Mouse (Mus musculus): Measurements from ENCODE around the gene Kcnj3.

Kcnj3 gene

DNA sequence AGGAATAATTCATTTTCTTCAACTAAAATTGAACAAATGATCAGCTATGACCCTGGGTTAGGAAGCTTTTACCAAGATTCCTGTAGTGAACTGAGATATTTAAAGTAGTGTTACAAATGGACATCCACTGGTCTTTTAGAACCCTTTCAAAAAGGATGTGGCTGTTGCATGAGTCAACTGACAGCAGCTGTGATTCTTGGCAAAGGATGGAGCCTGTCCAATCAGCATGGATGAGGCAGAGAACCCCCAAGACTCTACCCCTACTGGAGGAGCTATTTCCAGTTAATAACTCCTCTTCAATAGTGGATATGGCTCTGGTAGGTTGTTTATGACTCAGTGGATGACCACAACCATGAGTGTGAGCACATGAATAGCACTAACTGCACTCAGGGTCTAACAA, 81.5 kb downstream of the Kcnj3 start:
- DNase-seq = no peak

DNA sequence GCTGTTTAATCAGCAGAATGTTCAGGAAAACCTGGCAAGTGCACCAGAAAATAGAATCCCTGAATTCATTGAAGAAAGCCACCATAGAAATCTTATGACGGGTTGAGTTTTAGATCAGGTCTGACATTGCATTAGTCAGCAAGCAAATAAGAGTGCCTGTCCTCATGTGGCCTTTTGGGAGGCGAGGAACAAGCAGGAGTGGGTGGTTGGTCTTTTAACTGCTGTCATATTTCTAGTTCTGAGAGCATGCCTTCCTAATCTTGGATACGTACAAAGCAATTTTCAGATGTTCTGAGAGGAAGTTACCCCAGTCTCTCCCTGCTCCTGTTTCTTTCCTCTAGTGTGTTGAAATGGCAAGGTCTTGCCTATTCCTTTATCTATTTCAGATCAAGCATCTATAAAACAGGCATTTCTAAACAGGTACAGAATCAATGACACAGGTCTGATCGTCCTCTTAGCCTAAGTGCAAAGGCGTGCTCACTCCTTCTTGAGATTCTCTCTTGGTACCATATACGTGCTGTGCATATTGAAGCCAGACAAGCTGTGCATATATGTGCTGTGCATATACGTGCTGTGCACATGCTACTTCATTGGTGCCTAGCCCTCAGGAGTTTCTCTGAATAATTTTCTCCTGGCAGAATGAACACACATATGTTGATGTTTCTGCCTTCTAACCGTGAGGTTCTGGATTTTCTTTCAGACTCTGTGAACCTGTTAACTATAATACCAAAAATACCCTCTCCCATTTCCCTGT, 97.1 kb downstream of the Kcnj3 start:
- no peak for DNase-seq

DNA sequence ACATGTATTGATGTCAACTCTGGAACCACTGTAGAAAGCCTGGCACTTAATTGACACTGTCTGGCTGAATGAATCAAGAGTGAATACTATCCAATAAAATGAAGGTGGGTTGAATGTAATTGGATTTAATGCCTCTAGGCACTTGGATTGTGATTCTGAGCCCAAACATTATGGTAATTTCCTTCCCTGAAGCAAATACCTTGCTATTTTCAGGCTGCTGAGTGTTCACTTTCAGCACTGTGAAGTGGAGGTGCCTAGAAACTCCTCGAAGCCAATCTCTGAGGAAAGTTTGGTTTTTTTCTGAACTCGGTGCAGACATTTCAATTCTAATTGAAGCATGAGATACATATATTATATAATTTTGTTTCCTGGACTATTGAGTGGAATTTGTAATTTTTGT, 99.2 kb downstream of the Kcnj3 start:
- no peak for DNase-seq

DNA sequence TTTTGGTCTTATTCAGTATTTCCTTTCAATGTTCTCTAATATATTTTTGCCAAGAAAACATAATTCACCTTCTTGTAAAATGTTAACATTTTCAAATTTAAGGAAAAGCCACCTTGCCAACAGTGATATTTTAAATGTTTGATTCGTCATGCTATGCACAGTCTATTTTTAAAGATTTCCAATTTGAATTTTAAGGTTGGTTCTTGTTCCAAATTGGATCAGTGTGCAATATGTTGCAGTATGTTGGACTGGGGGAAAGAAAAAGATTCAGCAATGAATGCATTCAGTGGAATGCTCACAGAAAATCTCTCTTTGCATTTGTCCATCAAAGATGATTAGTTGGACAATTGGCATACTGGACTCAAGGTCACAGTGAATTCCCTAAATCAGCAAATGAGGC, 99.7 kb downstream of the Kcnj3 start:
- DNase-seq = no peak

DNA sequence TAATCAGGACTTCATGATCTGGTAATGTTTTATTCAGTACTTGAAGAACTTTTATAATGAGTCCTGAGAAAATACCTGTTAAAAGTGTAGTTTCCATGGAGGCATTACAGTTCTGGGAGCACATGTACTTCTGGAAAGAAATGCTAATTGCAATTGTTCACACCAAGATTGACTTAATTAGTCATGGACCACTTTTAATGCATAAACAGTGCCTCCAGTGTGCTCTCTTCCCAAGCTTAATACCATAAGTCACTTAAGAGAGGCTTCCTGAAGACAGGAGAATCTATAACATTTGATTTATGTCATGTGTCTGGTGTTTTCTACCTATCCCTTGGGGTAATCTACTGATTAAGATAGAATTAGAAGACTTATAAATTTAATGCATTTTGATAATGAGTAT, 111.8 kb downstream of the Kcnj3 start:
- no peak for DNase-seq

DNA sequence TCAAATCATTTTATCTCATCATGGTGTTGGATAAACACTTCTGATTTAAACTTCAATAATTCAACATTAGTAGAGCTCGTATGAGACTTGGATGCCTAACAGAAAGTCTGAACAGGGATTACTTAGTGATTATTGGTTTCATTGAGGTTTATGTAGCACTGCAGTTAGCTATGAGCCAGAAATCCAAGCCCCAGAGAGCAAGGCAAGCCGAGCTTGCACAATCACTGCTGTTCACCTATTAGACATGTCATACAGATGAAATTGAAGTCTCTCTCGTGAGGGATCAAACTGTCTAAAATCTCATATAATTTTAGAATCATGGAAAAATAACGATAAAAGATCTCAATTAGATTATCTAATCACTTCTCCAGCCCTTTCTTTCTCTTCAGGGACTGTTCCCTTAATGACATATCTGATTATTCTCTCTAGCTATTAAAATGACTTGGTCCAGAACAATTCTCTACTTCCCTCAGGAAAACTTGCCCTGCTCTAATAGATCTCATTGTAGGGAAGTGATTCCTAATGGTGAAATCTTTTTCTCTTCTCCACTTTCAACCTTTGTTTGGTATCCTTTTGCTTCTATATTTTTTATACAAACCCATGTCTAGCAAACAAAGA, 122.7 kb downstream of the Kcnj3 start:
- no peak for DNase-seq

DNA sequence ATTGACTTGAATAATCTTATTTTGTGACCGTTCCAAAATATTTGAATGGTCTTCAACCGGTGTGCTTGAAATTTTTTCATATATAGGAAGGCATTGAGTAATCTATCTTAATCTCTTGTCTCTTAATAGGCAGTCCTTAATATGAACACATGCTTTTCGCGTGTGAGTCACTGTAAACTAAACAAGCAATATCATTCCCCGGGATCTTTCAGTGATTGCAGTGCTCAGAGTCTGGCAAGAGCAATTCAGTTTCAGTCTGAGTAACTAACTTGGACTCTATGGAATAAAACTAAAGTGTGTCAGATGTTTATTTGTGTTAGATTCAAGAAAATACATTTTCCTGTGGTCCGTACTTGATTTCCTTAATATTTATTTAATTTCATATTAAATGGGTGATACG, 133.5 kb downstream of the Kcnj3 start:
- no peak for DNase-seq

DNA sequence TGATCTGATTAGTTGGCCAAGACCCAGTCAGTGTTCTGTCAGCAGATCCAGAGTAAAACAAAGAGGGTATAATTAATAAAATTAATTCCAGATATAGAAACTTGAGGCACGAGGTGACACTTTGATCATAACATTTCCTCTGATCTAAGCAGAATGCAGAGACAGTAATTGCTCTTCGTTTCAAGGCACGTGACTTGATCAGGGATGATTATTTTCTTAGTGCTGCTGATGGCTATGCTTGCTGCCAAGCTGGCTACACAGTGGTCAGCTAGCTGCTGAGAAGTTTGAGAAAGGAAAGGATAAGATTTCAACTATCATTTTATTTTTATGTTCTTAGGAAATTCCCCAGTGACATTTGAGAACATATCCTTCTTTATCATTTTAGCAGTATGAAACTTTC, 135.7 kb downstream of the Kcnj3 start:
- DNase-seq = no peak

DNA sequence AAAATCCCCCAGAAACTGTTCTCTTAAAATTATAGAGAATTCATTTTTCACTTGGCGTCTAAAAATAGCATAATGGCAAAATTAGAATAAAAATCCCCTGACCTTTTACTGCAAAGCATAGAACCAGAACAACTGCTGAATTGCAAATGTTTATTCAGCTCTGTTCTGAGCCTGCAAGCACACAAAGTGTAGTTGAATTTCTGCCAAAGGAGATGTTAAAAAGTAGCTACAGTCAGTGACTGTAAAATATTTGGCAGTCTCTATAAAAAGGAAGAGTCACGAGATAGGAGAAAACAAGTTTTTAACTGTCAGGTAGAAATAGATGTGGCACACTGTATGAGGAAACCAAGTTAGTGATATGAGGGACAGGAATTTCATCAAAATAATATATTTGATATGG, 144.5 kb downstream of the Kcnj3 start:
- no peak for DNase-seq

DNA sequence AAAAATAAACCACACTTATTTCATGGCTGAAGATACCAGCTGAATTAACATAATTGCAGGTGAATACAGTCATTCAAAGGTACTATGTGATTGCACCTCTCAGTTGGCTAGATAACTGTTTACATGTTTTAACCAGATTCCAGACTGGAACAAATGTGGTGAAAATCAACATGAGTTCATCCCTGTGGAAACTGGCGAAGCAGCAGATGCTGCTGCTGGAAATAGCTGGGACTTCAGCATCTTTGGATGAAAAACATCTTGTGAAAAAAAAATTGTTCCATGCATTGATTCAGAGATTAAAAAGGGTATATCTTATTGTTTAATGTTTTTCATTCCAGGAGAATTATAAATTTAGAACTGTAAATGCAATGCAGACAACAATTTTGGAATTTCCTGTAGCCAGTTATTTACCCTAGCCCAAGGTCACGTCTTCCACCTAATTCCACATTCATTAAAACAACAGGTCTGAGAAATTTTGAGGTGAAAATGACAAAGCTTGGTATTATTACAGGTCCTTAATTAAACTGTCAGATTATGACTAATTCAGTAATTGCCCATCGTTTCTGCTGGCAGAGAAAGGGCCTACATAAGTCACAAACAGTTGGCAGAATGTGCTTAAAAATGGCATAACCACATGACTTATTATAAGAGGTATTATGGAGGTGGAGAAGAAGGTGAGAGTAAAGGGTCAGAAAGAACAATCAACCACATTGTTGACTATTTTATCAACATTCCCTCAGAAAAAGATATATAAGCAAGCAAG, 155.6 kb downstream of the Kcnj3 start:
- DNase-seq = no peak
